Mouse (Mus musculus): Measurements from ENCODE around the gene Mrgprd. TPM values are rescaled to one million over a fixed set of nuclear protein-coding genes. Genes with fewer than 3 reads are reported as not detected.

Mrgprd gene
- polyA plus RNA-seq, 1 experiment from 2014 or later, result not detected

- H3K4me3 ChIP-seq (replicated peaks; ENCODE audit: low read length), result no peak overlapping the region
- no peak overlapping the region for H3K9ac ChIP-seq
- H3K27ac ChIP-seq, result no peak overlapping the region
- DNase-seq (ENCODE audit: low spot score), result no peak
- H3K4me1 ChIP-seq (replicated peaks; ENCODE audit: control insufficient read depth, insufficient read depth, low read length), result no peaks in the 10 kb centered on the region
- H3K4me2 ChIP-seq (replicated peaks), result no peak overlapping the region
- H3K27me3 ChIP-seq (ENCODE audit: control insufficient read depth, insufficient read depth, low read length), result no peaks in the 10 kb centered on the region
- 87% methylated on average over 3 of the region's 3 CpGs for WGBS
- no peaks in the 10 kb centered on the region for H3K36me3 ChIP-seq (replicated peaks; ENCODE audit: control insufficient read depth, insufficient read depth)
- ATAC-seq (ENCODE audit: low FRiP score), result no peak
- H3K9me3 ChIP-seq (ENCODE audit: control insufficient read depth, low read length), result no peaks in the 10 kb centered on the region
Measured at GRCm38 (mm10) chr7:145312137-145312536, 2.5 kb upstream of the Mrgprd start.

- H3K4me2 ChIP-seq (replicated peaks), result no peak overlapping the region
- WGBS, result 73% methylated on average over 4 of the region's 4 CpGs
- H3K9ac ChIP-seq, result no peak overlapping the region
- no peaks in the 10 kb centered on the region for H3K27me3 ChIP-seq (ENCODE audit: control insufficient read depth, insufficient read depth, low read length)
- no peak for DNase-seq (ENCODE audit: low spot score)
- no peaks in the 10 kb centered on the region for H3K9me3 ChIP-seq (ENCODE audit: control insufficient read depth, low read length)
- H3K4me1 ChIP-seq (replicated peaks; ENCODE audit: control insufficient read depth, insufficient read depth, low read length), result no peaks in the 10 kb centered on the region
- H3K4me3 ChIP-seq (replicated peaks; ENCODE audit: low read length), result no peak overlapping the region
- H3K27ac ChIP-seq, result no peak overlapping the region
- ATAC-seq (ENCODE audit: low FRiP score), result no peak
- no peaks in the 10 kb centered on the region for H3K36me3 ChIP-seq (replicated peaks; ENCODE audit: control insufficient read depth, insufficient read depth)
Measured at GRCm38 (mm10) chr7:145317522-145317921, 2.9 kb downstream of the Mrgprd start.

GRCm38 (mm10) chr7:145319481-145319880, 4.8 kb downstream of the Mrgprd start:
- Histone ChIP-seq H3K36me3 (replicated peaks; ENCODE audit: control insufficient read depth, insufficient read depth) (no peaks in the 10 kb centered on the region), H3K4me2 (replicated peaks) (no peak overlapping the region), H3K9me3 (ENCODE audit: control insufficient read depth, low read length) (no peaks in the 10 kb centered on the region), H3K4me1 (replicated peaks; ENCODE audit: control insufficient read depth, insufficient read depth, low read length) (no peaks in the 10 kb centered on the region), H3K4me3 (replicated peaks; ENCODE audit: low read length) (no peak overlapping the region), H3K27me3 (ENCODE audit: control insufficient read depth, insufficient read depth, low read length) (no peaks in the 10 kb centered on the region), H3K9ac (no peak overlapping the region), H3K27ac (no peak overlapping the region)
- no peak for ATAC-seq (ENCODE audit: low FRiP score)
- 84% methylated on average over 3 of the region's 3 CpGs for WGBS
- DNase-seq (ENCODE audit: low spot score), result no peak

GRCm38 (mm10) chr7:145323607-145324006, 9.0 kb downstream of the Mrgprd start:
- no peak overlapping the region for H3K4me2 ChIP-seq (replicated peaks)
- 31% methylated on average over 4 of the region's 4 CpGs for WGBS
- no peak overlapping the region for H3K9ac ChIP-seq
- H3K27me3 ChIP-seq (ENCODE audit: control insufficient read depth, insufficient read depth, low read length), result no peaks in the 10 kb centered on the region
- DNase-seq (ENCODE audit: low spot score) (no peak), ATAC-seq (ENCODE audit: low FRiP score) (no peak)
- no peaks in the 10 kb centered on the region for H3K4me1 ChIP-seq (replicated peaks; ENCODE audit: control insufficient read depth, insufficient read depth, low read length)
- H3K9me3 ChIP-seq (ENCODE audit: control insufficient read depth, low read length), result no peaks in the 10 kb centered on the region
- H3K27ac ChIP-seq, result no peak overlapping the region
- no peaks in the 10 kb centered on the region for H3K36me3 ChIP-seq (replicated peaks; ENCODE audit: control insufficient read depth, insufficient read depth)
- H3K4me3 ChIP-seq (replicated peaks; ENCODE audit: low read length), result no peak overlapping the region

- no peaks in the 10 kb centered on the region for H3K4me1 ChIP-seq (replicated peaks; ENCODE audit: control insufficient read depth, insufficient read depth, low read length)
- ATAC-seq (ENCODE audit: low FRiP score) (no peak), DNase-seq (ENCODE audit: low spot score) (no peak)
- no peak overlapping the region for H3K27ac ChIP-seq
- no peak overlapping the region for H3K4me2 ChIP-seq (replicated peaks)
- no peaks in the 10 kb centered on the region for H3K27me3 ChIP-seq (ENCODE audit: control insufficient read depth, insufficient read depth, low read length)
- no peaks in the 10 kb centered on the region for H3K9me3 ChIP-seq (ENCODE audit: control insufficient read depth, low read length)
- H3K4me3 ChIP-seq (replicated peaks; ENCODE audit: low read length), result no peak overlapping the region
- 60% methylated on average over 2 of the region's 2 CpGs for WGBS
- H3K36me3 ChIP-seq (replicated peaks; ENCODE audit: control insufficient read depth, insufficient read depth), result no peaks in the 10 kb centered on the region
- H3K9ac ChIP-seq, result no peak overlapping the region
Measured at GRCm38 (mm10) chr7:145325697-145326096, 11.1 kb downstream of the Mrgprd start.

GRCm38 (mm10) chr7:145329982-145330381, 15.3 kb downstream of the Mrgprd start:
- H3K27me3 ChIP-seq (ENCODE audit: control insufficient read depth, insufficient read depth, low read length), result no peaks in the 10 kb centered on the region
- no peaks in the 10 kb centered on the region for H3K4me1 ChIP-seq (replicated peaks; ENCODE audit: control insufficient read depth, insufficient read depth, low read length)
- H3K9ac ChIP-seq, result no peak overlapping the region
- ATAC-seq (ENCODE audit: low FRiP score) (no peak), DNase-seq (ENCODE audit: low spot score) (no peak)
- WGBS, result 85% methylated on average over 2 of the region's 2 CpGs
- H3K4me3 ChIP-seq (replicated peaks; ENCODE audit: low read length), result no peak overlapping the region
- H3K36me3 ChIP-seq (replicated peaks; ENCODE audit: control insufficient read depth, insufficient read depth), result no peaks in the 10 kb centered on the region
- H3K27ac ChIP-seq, result no peak overlapping the region
- no peak overlapping the region for H3K4me2 ChIP-seq (replicated peaks)
- no peaks in the 10 kb centered on the region for H3K9me3 ChIP-seq (ENCODE audit: control insufficient read depth, low read length)

GRCm38 (mm10) chr7:145330641-145331040, 16.0 kb downstream of the Mrgprd start:
- Histone ChIP-seq H3K36me3 (replicated peaks; ENCODE audit: control insufficient read depth, insufficient read depth) (no peaks in the 10 kb centered on the region), H3K4me3 (replicated peaks; ENCODE audit: low read length) (no peak overlapping the region), H3K4me2 (replicated peaks) (no peak overlapping the region), H3K9ac (no peak overlapping the region), H3K9me3 (ENCODE audit: control insufficient read depth, low read length) (no peaks in the 10 kb centered on the region), H3K27me3 (ENCODE audit: control insufficient read depth, insufficient read depth, low read length) (no peaks in the 10 kb centered on the region), H3K27ac (no peak overlapping the region), H3K4me1 (replicated peaks; ENCODE audit: control insufficient read depth, insufficient read depth, low read length) (no peaks in the 10 kb centered on the region)
- WGBS, result 82% methylated on average over 2 of the region's 2 CpGs
- ATAC-seq (ENCODE audit: low FRiP score), result no peak
- no peak for DNase-seq (ENCODE audit: low spot score)

GRCm38 (mm10) chr7:145332376-145333041, 17.9 kb downstream of the Mrgprd start:
- H3K27me3 ChIP-seq (ENCODE audit: control insufficient read depth, insufficient read depth, low read length), result no peaks in the 10 kb centered on the region
- no peak overlapping the region for H3K4me3 ChIP-seq (replicated peaks; ENCODE audit: low read length)
- no peaks in the 10 kb centered on the region for H3K36me3 ChIP-seq (replicated peaks; ENCODE audit: control insufficient read depth, insufficient read depth)
- no peak overlapping the region for H3K4me2 ChIP-seq (replicated peaks)
- WGBS, result 54% methylated on average over 1 of the region's 1 CpGs
- DNase-seq (ENCODE audit: low spot score), result no peak
- H3K9me3 ChIP-seq (ENCODE audit: control insufficient read depth, low read length), result no peaks in the 10 kb centered on the region
- H3K4me1 ChIP-seq (replicated peaks; ENCODE audit: control insufficient read depth, insufficient read depth, low read length), result no peaks in the 10 kb centered on the region
- no peak overlapping the region for H3K27ac ChIP-seq
- no peak for ATAC-seq (ENCODE audit: low FRiP score)
- H3K9ac ChIP-seq, result no peak overlapping the region

GRCm38 (mm10) chr7:145333936-145334335, 19.3 kb downstream of the Mrgprd start:
- Histone ChIP-seq H3K9me3 (ENCODE audit: control insufficient read depth, low read length) (no peaks in the 10 kb centered on the region), H3K36me3 (replicated peaks; ENCODE audit: control insufficient read depth, insufficient read depth) (no peaks in the 10 kb centered on the region), H3K27ac (no peak overlapping the region), H3K4me2 (replicated peaks) (no peak overlapping the region), H3K4me1 (replicated peaks; ENCODE audit: control insufficient read depth, insufficient read depth, low read length) (no peaks in the 10 kb centered on the region), H3K27me3 (ENCODE audit: control insufficient read depth, insufficient read depth, low read length) (no peaks in the 10 kb centered on the region), H3K9ac (no peak overlapping the region), H3K4me3 (replicated peaks; ENCODE audit: low read length) (no peak overlapping the region)
- no peak for ATAC-seq (ENCODE audit: low FRiP score)
- 86% methylated on average over 6 of the region's 6 CpGs for WGBS
- no peak for DNase-seq (ENCODE audit: low spot score)
